Comparison of ENCODE assay signal across 45 mouse cellular contexts in the genomic region with DNA sequence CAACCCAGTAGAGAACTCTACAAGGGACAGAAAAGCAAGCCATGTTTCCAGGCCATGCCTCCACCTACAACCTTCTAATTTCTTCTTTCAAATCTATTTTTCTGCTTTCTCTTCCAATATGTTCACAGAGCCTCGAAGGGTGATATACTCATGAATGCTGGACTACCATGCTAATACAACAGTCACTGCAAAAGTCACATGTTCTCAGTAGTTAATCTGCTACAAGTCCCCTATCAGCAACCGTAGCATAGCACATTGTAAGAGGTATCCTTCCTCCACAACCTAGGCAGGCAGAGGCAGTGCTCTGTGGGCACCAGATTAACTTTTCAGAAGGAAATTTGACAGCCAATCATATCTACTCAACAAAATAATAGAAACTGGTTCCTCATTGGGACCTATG. TPM values are rescaled to one million over a fixed set of nuclear protein-coding genes. Genes with fewer than 3 reads are reported as not detected.
"Had no signal": no experiment of that assay in that cellular context is flagged by ENCODE, and none has a peak within 500 bp of the region (broad histone marks: within the 10 kb centered on the region; RNA-seq: fewer than 3 reads in every experiment).

No protein-coding gene starts in this region.

- H3K4me1 ChIP-seq: limb, embryonic 10.5 days; limb, embryonic 12.5 days; limb, embryonic 13.5 days; limb, embryonic 15.5 days; liver, embryonic 12.5 days; liver, embryonic 13.5 days; liver, embryonic 15.5 days; megakaryocyte, embryonic 14.5 days; midbrain, embryonic 10.5 days; midbrain, embryonic 12.5 days; midbrain, embryonic 13.5 days; midbrain, embryonic 15.5 days; neural tube, embryonic 12.5 days had no signal

- H3K27ac ChIP-seq: limb, embryonic 10.5 days; limb, embryonic 12.5 days; limb, embryonic 13.5 days; limb, embryonic 15.5 days; liver, embryonic 12.5 days; liver, embryonic 13.5 days; liver, embryonic 14.5 days; liver, embryonic 15.5 days; lung, embryonic 15.5 days; macrophage; midbrain, embryonic 10.5 days; midbrain, embryonic 12.5 days; midbrain, embryonic 13.5 days; midbrain, embryonic 15.5 days; neural tube, embryonic 12.5 days had no signal

- H3K9me3 ChIP-seq: limb, embryonic 10.5 days; limb, embryonic 15.5 days; liver, embryonic 12.5 days; liver, embryonic 13.5 days; liver, embryonic 15.5 days; lung, embryonic 15.5 days; megakaryocyte, embryonic 14.5 days; midbrain, embryonic 15.5 days; neural tube, embryonic 12.5 days had no signal

- DNase-seq: left cerebral cortex, postnatal 4 days; liver; liver, embryonic 13.5 days; liver, postnatal 0 days; lung, adult 18-20 months; lung, adult 2 months; lung, embryonic 14.5 days; lung, postnatal 10 days; lung, postnatal 14 days; lung, postnatal 36 days; lung, postnatal 4 days; midbrain, embryonic 14.5 days had no signal

- H3K27me3 ChIP-seq: limb, embryonic 12.5 days; limb, embryonic 13.5 days; limb, embryonic 15.5 days; liver, embryonic 12.5 days; liver, embryonic 13.5 days; liver, embryonic 15.5 days; lung, embryonic 15.5 days; megakaryocyte, embryonic 14.5 days; midbrain, embryonic 12.5 days; midbrain, embryonic 13.5 days; midbrain, embryonic 15.5 days; neural tube, embryonic 12.5 days had no signal

- H3K4me3 ChIP-seq: limb, embryonic 10.5 days; limb, embryonic 12.5 days; limb, embryonic 13.5 days; limb, embryonic 15.5 days; liver, embryonic 12.5 days; liver, embryonic 13.5 days; liver, embryonic 15.5 days; lung, embryonic 15.5 days; megakaryocyte, embryonic 14.5 days; midbrain, embryonic 10.5 days; midbrain, embryonic 12.5 days; midbrain, embryonic 13.5 days; midbrain, embryonic 15.5 days; myocyte; neural tube, embryonic 12.5 days had no signal

- H3K9ac ChIP-seq: limb, embryonic 12.5 days; limb, embryonic 13.5 days; limb, embryonic 15.5 days; liver, embryonic 12.5 days; liver, embryonic 13.5 days; liver, embryonic 14.5 days; liver, embryonic 15.5 days; liver, postnatal 0 days; lung, embryonic 14.5 days; lung, embryonic 15.5 days; midbrain, embryonic 12.5 days; midbrain, embryonic 13.5 days; midbrain, embryonic 15.5 days; neural tube, embryonic 12.5 days had no signal

RNA-seq across cellular contexts. Expression of a gene that starts 58.0 kb away (rescaled TPM):
- total RNA-seq: left cerebral cortex, postnatal 10 days; left cerebral cortex, postnatal 14 days; left cerebral cortex, postnatal 25 days; left cerebral cortex, postnatal 36 days; left cerebral cortex, postnatal 4 days; liver, adult 2 months; megakaryocyte progenitor cell, adult 5-6 weeks; megakaryocyte, adult 5-6 weeks; megakaryocyte-erythroid progenitor cell, adult 5-6 weeks; midbrain, postnatal 0 days; monocyte, adult 5-6 weeks had no signal
- polyA plus RNA-seq: limb, embryonic 12.5 days; limb, embryonic 14.5 days; limb, embryonic 15.5 days; liver, adult 2 months; liver, embryonic 11.5 days; liver, embryonic 12.5 days; liver, embryonic 14.5 days; liver, embryonic 15.5 days; liver, embryonic 16.5 days; liver, postnatal 0 days; lung, adult 2 months; lung, embryonic 15.5 days; lung, embryonic 16.5 days; lung, postnatal 0 days; macrophage; midbrain, embryonic 11.5 days; myocyte; neural tube, embryonic 11.5 days had no signal
